Mouse (Mus musculus): ENCODE results near the gene Zfp414.
"Not testable (repeated sequence)": the region's sequence is repeated elsewhere in the genome, so short reads cannot be mapped to it uniquely, and the experiment has no call there.

The Zfp414 gene

GRCm38 (mm10) chr17:33628621-33629486, at the start of gene Zfp414:
Gene Zfp414 (plus strand): TSS chr17:33629090.
- peak; percentile 92 for DNase-seq

- no peak for DNase-seq
These were observed 44.8 kb upstream of the Zfp414 start for GRCm38 (mm10) chr17:33584061-33584460.

- DNase-seq = no peak
These were observed 42.9 kb upstream of the Zfp414 start for GRCm38 (mm10) chr17:33586011-33586410.

GRCm38 (mm10) chr17:33597271-33597670, 31.6 kb upstream of the Zfp414 start:
- DNase-seq = no peak

GRCm38 (mm10) chr17:33598506-33598905, 30.4 kb upstream of the Zfp414 start:
- DNase-seq = no peak

- no peak for DNase-seq
These were observed 28.9 kb upstream of the Zfp414 start for GRCm38 (mm10) chr17:33599836-33600475.

GRCm38 (mm10) chr17:33600831-33601230, 28.1 kb upstream of the Zfp414 start:
- DNase-seq = no peak

GRCm38 (mm10) chr17:33601947-33602346, 26.9 kb upstream of the Zfp414 start:
- DNase-seq = no peak

GRCm38 (mm10) chr17:33607273-33607672, 21.6 kb upstream of the Zfp414 start:
- DNase-seq = no peak

- no peak for DNase-seq
These were observed 18.3 kb upstream of the Zfp414 start for GRCm38 (mm10) chr17:33610548-33610947.

- DNase-seq = not testable (repeated sequence)
These were observed 15.2 kb upstream of the Zfp414 start for GRCm38 (mm10) chr17:33613726-33614125.

GRCm38 (mm10) chr17:33627281-33627680, 1.6 kb upstream of the Zfp414 start:
- no peak for DNase-seq

GRCm38 (mm10) chr17:33629487-33630125, 716 bp downstream of the Zfp414 start:
- peak; percentile 34 to 35 for DNase-seq

- no peak for DNase-seq
These were observed 1.4 kb downstream of the Zfp414 start for GRCm38 (mm10) chr17:33630171-33630895.

- DNase-seq = peak; percentile 39 to 44
These were observed 2.3 kb downstream of the Zfp414 start for GRCm38 (mm10) chr17:33631236-33631635.

- peak; percentile 91 to 95 for DNase-seq
These were observed 2.9 kb downstream of the Zfp414 start for GRCm38 (mm10) chr17:33631796-33632195.

- DNase-seq = no peak
These were observed 8.1 kb downstream of the Zfp414 start for GRCm38 (mm10) chr17:33637038-33637437.

GRCm38 (mm10) chr17:33637516-33638276, 8.8 kb downstream of the Zfp414 start, which contains the start of gene Pram1:
Gene Pram1 (plus strand): TSS chr17:33638056.
- no peak for DNase-seq

- no peak for DNase-seq
These were observed 10.9 kb downstream of the Zfp414 start for GRCm38 (mm10) chr17:33639743-33640142.

GRCm38 (mm10) chr17:33644068-33644467, 15.2 kb downstream of the Zfp414 start:
- DNase-seq = no peak

GRCm38 (mm10) chr17:33645073-33645472, 16.2 kb downstream of the Zfp414 start:
- no peak for DNase-seq
